Comparison of ENCODE assay signal across 19 mouse cellular contexts in the genomic region with DNA sequence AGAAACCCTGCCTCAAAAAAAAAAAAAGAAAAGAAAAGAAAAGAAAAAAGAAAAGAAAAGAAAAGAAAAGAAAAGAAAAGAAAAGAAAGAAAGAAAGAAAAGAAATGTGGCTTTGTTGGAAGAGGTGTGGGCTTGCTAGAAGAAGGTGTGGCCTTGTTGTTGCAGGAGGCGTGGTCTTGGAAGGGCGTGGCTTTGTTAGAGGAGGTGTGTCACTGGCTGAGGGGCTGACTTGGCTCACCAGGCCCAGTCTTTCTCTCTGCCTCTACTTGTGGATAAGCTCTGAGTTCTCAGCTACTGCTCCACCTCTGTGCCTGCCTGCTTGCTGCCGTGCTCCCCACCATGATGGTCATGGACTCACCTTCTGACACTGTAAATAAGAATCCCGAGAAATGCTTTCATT. TPM values are rescaled to one million over a fixed set of nuclear protein-coding genes. Genes with fewer than 3 reads are reported as not detected.
A peak's percentile ranks its signal among the peaks of the same experiment; 100 is the strongest.
DNase-seq lines count a peak whose midpoint lies in the region; ATAC-seq lines count a peak whose summit lies in the region.
"Had no signal": no experiment of that assay in that cellular context is flagged by ENCODE, and none has a peak within 500 bp of the region (broad histone marks: within the 10 kb centered on the region; RNA-seq: fewer than 3 reads in every experiment).

No protein-coding gene starts in this region.

- no peaks in the 10 kb centered on the region for H3K4me1 ChIP-seq in hindbrain, embryonic 13.5 days (replicated peaks)
- H3K4me1 ChIP-seq: forebrain, embryonic 10.5 days; heart, embryonic 12.5 days; limb, embryonic 13.5 days had no signal

- intact Hi-C loops in heart, postnatal 14 days (cut with DNase I), result no loop called here

- no peak overlapping the region for H3K9ac ChIP-seq in hindbrain, embryonic 13.5 days
- H3K9ac ChIP-seq: heart, embryonic 12.5 days; limb, embryonic 13.5 days had no signal

- H3K27ac ChIP-seq in hindbrain, embryonic 13.5 days, result no peak overlapping the region
- H3K27ac ChIP-seq: forebrain, embryonic 10.5 days; hindbrain, postnatal 0 days; limb, embryonic 13.5 days had no signal

- peak; percentile 48 for DNase-seq in heart, adult 11 months
- no peak for DNase-seq in heart, postnatal 14 days
- DNase-seq in thymus, postnatal 4 days, result peak; percentile 25
- no peak for DNase-seq in thymus, postnatal 10 days (ENCODE audit: low spot score in 2 of 2)
- DNase-seq in adrenal gland, postnatal 25 days, result no peak
- DNase-seq in adrenal gland, adult 2 months, result no peak
- DNase-seq: adrenal gland, postnatal 10 days; B cell, adult 2 months; cerebellum, adult 9-10 months; heart, postnatal 36 days; kidney, adult 8-10 months; right cerebral cortex, adult 18-20 months; thymus, postnatal 25 days had no signal

- H3K4me2 ChIP-seq in hindbrain, embryonic 13.5 days, result no peak overlapping the region
- H3K4me2 ChIP-seq: heart, embryonic 12.5 days; limb, embryonic 13.5 days had no signal

- H3K36me3 ChIP-seq in hindbrain, embryonic 13.5 days, result no peaks in the 10 kb centered on the region
- H3K36me3 ChIP-seq: forebrain, embryonic 10.5 days; heart, embryonic 12.5 days; limb, embryonic 13.5 days had no signal

- 81% methylated on average over 4 of the region's 4 CpGs for WGBS in hindbrain, embryonic 13.5 days

- H3K27me3 ChIP-seq in hindbrain, embryonic 13.5 days, result 0 out of 2 replicates have a peak, but pooled peaks cover 3% of the 10 kb centered on the region
- H3K27me3 ChIP-seq: heart, embryonic 12.5 days; limb, embryonic 13.5 days had no signal

- H3K4me3 ChIP-seq in hindbrain, embryonic 13.5 days, result no peak overlapping the region
- H3K4me3 ChIP-seq: forebrain, embryonic 10.5 days; heart, embryonic 12.5 days; limb, embryonic 13.5 days had no signal

- ATAC-seq in common myeloid progenitor, adult 5-6 weeks (replicated peaks; ENCODE audit: low read depth, poor library complexity, severe bottlenecking), result 0 out of 2 replicates have a peak, but pooled peaks have one; percentile 47
- no peak for ATAC-seq in hindbrain, embryonic 13.5 days (ENCODE audit: low FRiP score)
- ATAC-seq: hindbrain, postnatal 0 days had no signal

- no peaks in the 10 kb centered on the region for H3K9me3 ChIP-seq in hindbrain, embryonic 13.5 days
- H3K9me3 ChIP-seq: forebrain, embryonic 10.5 days; heart, embryonic 12.5 days; limb, embryonic 13.5 days had no signal

RNA-seq across cellular contexts. Expression of gene 2010300C02Rik, which starts 17.2 kb away (rescaled TPM):
- 1 to 10 TPM; 1.1 to 1.3 TPM for total RNA-seq in heart, postnatal 14 days (2021)
- not detected in 2 replicates for total RNA-seq in common myeloid progenitor, adult 5-6 weeks (2017)
- total RNA-seq in adrenal gland, postnatal 25 days (2021), result 2.6 and 2.7 TPM in 2 replicates
- 1.6 and 1.7 TPM in 2 replicates for polyA plus RNA-seq in hindbrain, embryonic 13.5 days (2015; fragmentation: Nextera tagmentation; extraction: Ambion mirVana)
- total RNA-seq in adrenal gland, adult 2 months (2021), result 1 to 10 TPM; 1.7 to 2.3 TPM
- polyA plus RNA-seq in adrenal gland, adult 2 months (2012; rRNA removed), result 1.6 and 2.5 TPM in 2 replicates

Comparison
In these comparisons a context has a peak if more than half of its experiments do, and no peak if none do; other contexts are left out.
1. DNase-seq: peak in heart, adult 11 months (single experiment) and thymus, postnatal 4 days (single experiment); none in heart, postnatal 14 days (0 of 2), thymus, postnatal 10 days (0 of 2), adrenal gland, postnatal 25 days (single experiment) and adrenal gland, adult 2 months (single experiment).